Mouse (Mus musculus): ENCODE measurements at regions not wholly inside any gene's neighbourhood (a gene's known extent, or its start where the extent isn't known, plus 50 kb on each side); places are given as distances from the start of the nearest gene placed in this dataset.

- TF ChIP-seq CTCF (conservative IDR thresholded peaks at IDR 0.05; ENCODE audit: insufficient read depth, insufficient read length, low read depth, low read length): no peak
- TF ChIP-seq POLR2A (IDR thresholded peaks at IDR 0.05; ENCODE audit: low read depth, low read length): no peak
Measured at GRCm38 (mm10) chr8:37048912-37049692, 55.7 kb downstream of the AI429214 start.
